Mouse (Mus musculus): ENCODE measurements around the gene Tbl3.
"Not testable (repeated sequence)": the region's sequence is repeated elsewhere in the genome, so short reads cannot be mapped to it uniquely, and the experiment has no call there.

DNA sequence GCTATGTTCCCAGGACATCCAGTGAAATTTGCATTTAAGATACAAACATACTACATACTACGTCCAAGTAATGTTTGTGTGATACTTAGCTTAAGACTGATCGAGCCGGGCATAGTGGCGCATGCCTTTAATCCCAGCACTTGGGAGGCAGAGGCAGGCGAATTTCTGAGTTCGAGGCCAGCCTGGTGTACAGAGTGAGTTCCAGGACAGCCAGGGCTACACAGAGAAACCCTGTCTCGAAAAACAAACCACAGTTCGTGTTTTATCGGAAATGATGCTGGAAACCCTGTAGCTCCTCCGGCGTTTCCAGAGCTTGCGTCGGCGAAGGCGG, 38.3 kb downstream of the Tbl3 start:
- not testable (repeated sequence) for TF ChIP-seq POLR2A (IDR thresholded peaks at IDR 0.05; ENCODE audit: borderline replicate concordance, insufficient read depth, low read length); CTCF (IDR thresholded peaks at IDR 0.05; ENCODE audit: borderline replicate concordance, insufficient read depth, low read depth, low read length)

All from cerebellum, adult 2 months (tissue).